Mouse (Mus musculus): ENCODE data around the gene Arfgap3.
A peak's percentile ranks its signal among the peaks of the same experiment; 100 is the strongest.
"Not testable (repeated sequence)": the region's sequence is repeated elsewhere in the genome, so short reads cannot be mapped to it uniquely, and the experiment has no call there.

Gene Arfgap3

GRCm38 (mm10) chr15:83293144-83293543, 56.9 kb downstream of the Arfgap3 start:
- no peak for DNase-seq

- no peak for DNase-seq
Observed at GRCm38 (mm10) chr15:83292261-83293056, 57.6 kb downstream of the Arfgap3 start.

- no peak for DNase-seq
Observed at GRCm38 (mm10) chr15:83290899-83291298, 59.1 kb downstream of the Arfgap3 start.

- DNase-seq, result no peak
Observed at GRCm38 (mm10) chr15:83284828-83285227, 65.2 kb downstream of the Arfgap3 start.

- DNase-seq, result no peak
Observed at GRCm38 (mm10) chr15:83282397-83282796, 67.7 kb downstream of the Arfgap3 start.

GRCm38 (mm10) chr15:83281303-83281702, 68.7 kb downstream of the Arfgap3 start:
- no peak for DNase-seq

- DNase-seq, result no peak
Observed at GRCm38 (mm10) chr15:83278579-83278978, 71.5 kb downstream of the Arfgap3 start.

GRCm38 (mm10) chr15:83277451-83277850, 72.6 kb downstream of the Arfgap3 start:
- DNase-seq, result peak; percentile 70

GRCm38 (mm10) chr15:83274237-83274636, 75.8 kb downstream of the Arfgap3 start:
- DNase-seq, result not testable (repeated sequence)

GRCm38 (mm10) chr15:83273017-83273416, 77.0 kb downstream of the Arfgap3 start:
- DNase-seq, result no peak

- DNase-seq, result not testable (repeated sequence)
Observed at GRCm38 (mm10) chr15:83271221-83271620, 78.8 kb downstream of the Arfgap3 start.

GRCm38 (mm10) chr15:83269985-83270384, 80.1 kb downstream of the Arfgap3 start:
- not testable (repeated sequence) for DNase-seq

GRCm38 (mm10) chr15:83268428-83268827, 81.6 kb downstream of the Arfgap3 start:
- DNase-seq, result not testable (repeated sequence)

- DNase-seq, result no peak
Observed at GRCm38 (mm10) chr15:83265269-83265668, 84.8 kb downstream of the Arfgap3 start.

- no peak for DNase-seq
Observed at GRCm38 (mm10) chr15:83263405-83263804, 86.6 kb downstream of the Arfgap3 start.

- no peak for DNase-seq
Observed at GRCm38 (mm10) chr15:83257906-83258305, 92.1 kb downstream of the Arfgap3 start.

- no peak for DNase-seq
Observed at GRCm38 (mm10) chr15:83256491-83256890, 93.6 kb downstream of the Arfgap3 start.

GRCm38 (mm10) chr15:83255944-83256343, 94.1 kb downstream of the Arfgap3 start:
- DNase-seq, result no peak

GRCm38 (mm10) chr15:83255191-83255782, 94.8 kb downstream of the Arfgap3 start:
- no peak for DNase-seq

GRCm38 (mm10) chr15:83254372-83255070, 95.5 kb downstream of the Arfgap3 start:
- DNase-seq, result no peak

- DNase-seq, result no peak
Observed at GRCm38 (mm10) chr15:83252060-83252459, 98.0 kb downstream of the Arfgap3 start.

- no peak for DNase-seq
Observed at GRCm38 (mm10) chr15:83251176-83252004, 98.7 kb downstream of the Arfgap3 start, which contains the start of gene A4galt. Gene A4galt, minus strand, starts transcription at chr15:83251774.
